Mouse (Mus musculus) liver, adult (tissue): ENCODE results near the gene Chka.

ENCODE experiments used
- GATA4 ChIP-seq: IDR thresholded peaks from 2 replicates; pipeline ENCODE4 v1.6.1; 2014; ENCODE audit warnings: mild to moderate bottlenecking, low read length; ENCODE audit not compliant: insufficient replicate concordance

The Chka gene

GRCm38 (mm10) chr19:3853891-3854290 lies 2.3 kb downstream of the Chka start:
- no peak for TF ChIP-seq GATA4

GRCm38 (mm10) chr19:3855091-3855490 lies 3.5 kb downstream of the Chka start:
- no peak for TF ChIP-seq GATA4

DNA sequence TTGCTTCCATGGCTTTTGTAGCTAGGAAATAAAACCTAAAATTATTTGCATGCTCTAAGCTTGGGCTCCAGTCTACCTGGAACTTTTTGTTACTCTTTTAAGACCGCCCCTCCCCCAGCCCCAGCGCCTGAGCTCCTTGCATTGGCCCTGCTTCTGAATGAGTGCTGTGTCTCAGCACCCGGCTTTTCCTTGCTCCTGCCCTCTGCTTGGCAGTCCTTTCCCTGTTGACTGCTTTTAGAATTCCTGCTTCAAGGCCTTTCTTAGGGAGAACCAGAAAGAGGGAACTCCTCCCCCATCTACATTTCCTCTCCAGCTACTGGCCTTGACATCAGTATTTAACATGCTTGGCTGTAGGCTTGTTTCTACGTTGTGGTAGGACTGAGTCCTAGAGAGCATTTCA lies 4.0 kb downstream of the Chka start:
- no peak for TF ChIP-seq GATA4

GRCm38 (mm10) chr19:3857220-3857619 lies 5.6 kb downstream of the Chka start:
- no peak for TF ChIP-seq GATA4

GRCm38 (mm10) chr19:3862713-3863112 lies 11.1 kb downstream of the Chka start:
- no peak for TF ChIP-seq GATA4

GRCm38 (mm10) chr19:3864960-3865359 lies 13.4 kb downstream of the Chka start:
- TF ChIP-seq GATA4: no peak

- TF ChIP-seq GATA4: no peak
These were observed 16.7 kb downstream of the Chka start for GRCm38 (mm10) chr19:3868290-3868689.

- no peak for TF ChIP-seq GATA4
These were observed 19.9 kb downstream of the Chka start for GRCm38 (mm10) chr19:3871468-3871867.

GRCm38 (mm10) chr19:3872373-3872772 lies 20.8 kb downstream of the Chka start:
- TF ChIP-seq GATA4: no peak

DNA sequence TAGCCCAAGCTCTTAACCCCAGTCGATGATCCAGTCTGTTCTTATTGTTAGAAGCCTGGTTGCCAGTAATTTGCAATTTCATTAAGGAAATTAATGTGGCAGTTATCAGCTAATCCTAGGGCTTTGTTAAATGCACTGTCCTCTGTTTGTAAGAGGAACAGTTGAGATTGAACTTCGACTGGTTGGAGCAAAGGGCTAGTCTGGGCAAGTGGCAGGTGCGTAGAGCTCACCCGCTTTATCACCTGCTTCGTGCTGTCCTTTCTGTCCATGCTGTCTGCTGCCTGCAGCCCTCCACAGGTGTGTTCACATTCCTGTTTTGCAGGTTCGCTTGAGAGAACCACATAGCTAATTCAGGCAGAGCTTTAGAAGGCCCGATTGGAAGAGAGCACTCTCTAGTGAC lies 23.5 kb downstream of the Chka start:
- no peak for TF ChIP-seq GATA4

- TF ChIP-seq GATA4: no peak
These were observed 28.7 kb downstream of the Chka start for GRCm38 (mm10) chr19:3880054-3880848.

DNA sequence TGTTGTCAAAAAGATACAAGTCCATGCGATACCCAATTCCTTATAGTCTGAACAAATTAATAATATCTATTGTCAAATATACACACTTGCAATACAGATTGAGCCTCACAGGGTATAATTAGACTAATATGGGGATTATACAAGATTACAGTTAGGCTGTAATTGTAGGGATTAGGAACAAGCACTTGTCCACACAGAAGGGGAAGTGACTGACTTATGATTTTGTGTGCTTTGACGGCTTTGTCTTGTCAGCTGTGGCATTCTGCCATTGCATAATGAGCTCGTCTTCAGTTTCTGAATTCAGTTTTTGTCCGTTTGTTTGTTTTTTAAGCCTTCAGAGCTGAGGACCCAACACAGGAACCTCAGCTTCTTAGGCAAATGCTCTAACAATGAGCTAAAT lies 30.6 kb downstream of the Chka start:
- no peak for TF ChIP-seq GATA4

DNA sequence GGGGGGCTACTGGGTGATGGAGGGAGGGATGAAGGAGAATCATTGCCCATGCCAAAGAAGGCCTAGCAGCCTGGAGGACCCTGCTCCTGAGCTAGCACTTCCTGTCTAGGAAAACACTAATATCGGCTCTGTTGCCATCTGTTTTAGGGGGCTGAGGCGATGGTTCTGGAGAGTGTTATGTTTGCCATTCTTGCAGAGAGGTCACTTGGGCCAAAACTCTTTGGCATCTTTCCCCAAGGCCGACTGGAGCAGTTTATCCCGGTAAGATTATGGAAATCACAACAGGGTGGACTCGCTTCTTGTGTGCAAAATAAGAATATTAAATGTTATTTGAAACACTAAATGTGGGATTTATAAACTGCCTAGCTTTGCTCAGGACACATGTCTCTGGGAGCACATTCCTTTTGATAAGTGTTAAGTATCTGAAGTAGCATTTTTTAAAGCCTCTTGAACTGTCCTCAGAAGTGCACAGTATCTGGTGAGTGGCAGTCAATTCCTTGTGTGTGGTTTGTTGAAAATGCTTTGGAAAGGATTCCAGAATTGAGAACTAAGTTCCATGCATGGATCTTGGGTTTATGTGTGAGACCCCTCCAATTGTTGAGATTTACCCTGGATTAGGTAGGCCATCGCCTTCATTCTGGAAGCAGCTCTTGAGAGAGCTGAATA lies 32.9 kb downstream of the Chka start:
- no peak for TF ChIP-seq GATA4

DNA sequence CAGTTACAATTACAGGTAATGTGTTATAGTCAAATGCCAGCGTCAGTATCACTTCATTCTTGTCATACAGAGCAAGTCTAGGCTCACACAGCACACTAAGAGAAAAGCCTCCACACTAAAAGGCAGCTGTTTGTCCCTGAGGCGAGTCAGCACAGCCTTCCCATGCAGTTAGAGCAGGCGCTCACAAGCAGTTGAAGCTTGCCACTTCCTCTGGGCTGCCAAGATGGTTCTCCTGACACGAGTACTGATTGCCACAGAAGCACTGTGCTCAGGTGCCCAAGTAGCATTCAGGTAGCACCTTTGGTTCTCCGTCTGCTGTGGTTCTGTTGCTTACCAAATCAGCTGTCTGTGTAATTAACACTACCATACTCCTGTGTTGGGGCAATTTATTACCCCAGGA lies 37.5 kb downstream of the Chka start:
- TF ChIP-seq GATA4: no peak

GRCm38 (mm10) chr19:3890181-3890580 lies 38.6 kb downstream of the Chka start:
- TF ChIP-seq GATA4: no peak

DNA sequence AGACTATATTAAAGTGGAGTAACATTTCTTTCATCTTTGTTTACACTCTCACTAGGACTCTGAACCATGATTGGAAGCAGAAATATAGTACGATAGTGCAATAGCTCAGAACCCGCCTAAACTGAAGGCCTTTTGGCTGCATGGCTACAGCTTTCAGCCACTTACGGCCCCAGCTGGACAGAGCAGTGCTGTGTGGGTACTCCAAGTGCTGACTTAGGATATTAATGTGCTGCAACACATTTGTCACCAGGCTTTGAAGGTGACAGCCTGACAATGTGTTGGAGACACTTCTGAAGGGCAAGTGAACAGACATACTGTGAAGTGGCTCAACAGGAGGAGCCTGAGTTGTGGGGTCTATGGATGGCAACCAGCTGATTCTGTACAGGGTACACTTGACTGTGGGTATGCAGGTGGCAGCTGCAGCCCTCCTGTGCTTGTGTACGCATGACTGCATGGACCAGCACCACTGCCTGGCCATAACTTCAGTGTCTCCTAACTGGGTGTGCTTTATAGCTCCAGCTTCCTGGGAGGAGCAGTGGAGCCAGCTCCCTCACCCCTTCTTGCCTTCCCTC lies 42.1 kb downstream of the Chka start:
- TF ChIP-seq GATA4: no peak
